Mouse (Mus musculus) E14TG2a.4 (cell line): Measurements from ENCODE around the gene Abhd13.

Source experiments
- H3K27me3 ChIP-seq: 2 replicates; pipeline ENCODE4 v1.6.1; 2014; ENCODE audit warnings: low read length, control low read depth; ENCODE audit not compliant: insufficient read depth
- H3K36me3 ChIP-seq: 2 replicates; pipeline ENCODE4 v1.6.1; 2014; ENCODE audit warnings: low read length, control low read depth; ENCODE audit not compliant: insufficient read depth
- H3K4me1 ChIP-seq: replicated peaks from 2 replicates; pipeline ENCODE4 v1.6.1; 2014; ENCODE audit warnings: low read depth, low read length, control low read depth
- H3K4me3 ChIP-seq: replicated peaks from 2 replicates; pipeline ENCODE4 v1.5.1; 2014; ENCODE audit warnings: mild to moderate bottlenecking, low read length
- H3K9me3 ChIP-seq: 2 replicates; pipeline ENCODE4 v1.6.1; 2014; ENCODE audit warnings: low read length, control low read depth
- CTCF ChIP-seq: conservative IDR thresholded peaks from 2 replicates; pipeline ENCODE4 v1.5.1; 2014; ENCODE audit warnings: low read length
- NANOG ChIP-seq: IDR thresholded peaks from 2 replicates; pipeline ENCODE4 v1.6.1; 2014; ENCODE audit warnings: borderline replicate concordance, low read length, mixed read lengths
- POU5F1 ChIP-seq: IDR thresholded peaks from 2 replicates; pipeline ENCODE4 v1.6.1; 2014; ENCODE audit warnings: low read length, borderline replicate concordance

Abhd13 gene

DNA sequence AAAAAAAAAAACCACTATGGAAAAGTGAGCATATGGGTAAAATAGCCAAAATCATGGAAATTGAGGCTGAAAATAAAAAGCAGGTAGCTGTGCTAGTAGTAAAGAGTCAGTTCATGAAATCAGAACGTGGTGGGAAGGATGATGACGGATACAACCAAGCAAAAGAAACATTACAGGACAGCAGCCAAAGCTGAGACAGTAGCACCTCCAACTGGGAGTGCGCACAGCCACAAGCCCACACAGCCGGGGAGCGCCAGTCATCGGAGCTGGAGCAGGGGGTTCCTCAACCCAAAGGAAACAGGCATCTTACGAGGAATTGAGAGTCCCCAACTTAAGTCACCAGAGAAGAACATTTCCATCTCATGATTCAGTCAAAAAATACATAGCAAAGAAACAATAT is 26.6 kb downstream of the Abhd13 start:
- H3K36me3 ChIP-seq, result no peaks in the 10 kb centered on the region
- H3K9me3 ChIP-seq, result no peaks in the 10 kb centered on the region

DNA sequence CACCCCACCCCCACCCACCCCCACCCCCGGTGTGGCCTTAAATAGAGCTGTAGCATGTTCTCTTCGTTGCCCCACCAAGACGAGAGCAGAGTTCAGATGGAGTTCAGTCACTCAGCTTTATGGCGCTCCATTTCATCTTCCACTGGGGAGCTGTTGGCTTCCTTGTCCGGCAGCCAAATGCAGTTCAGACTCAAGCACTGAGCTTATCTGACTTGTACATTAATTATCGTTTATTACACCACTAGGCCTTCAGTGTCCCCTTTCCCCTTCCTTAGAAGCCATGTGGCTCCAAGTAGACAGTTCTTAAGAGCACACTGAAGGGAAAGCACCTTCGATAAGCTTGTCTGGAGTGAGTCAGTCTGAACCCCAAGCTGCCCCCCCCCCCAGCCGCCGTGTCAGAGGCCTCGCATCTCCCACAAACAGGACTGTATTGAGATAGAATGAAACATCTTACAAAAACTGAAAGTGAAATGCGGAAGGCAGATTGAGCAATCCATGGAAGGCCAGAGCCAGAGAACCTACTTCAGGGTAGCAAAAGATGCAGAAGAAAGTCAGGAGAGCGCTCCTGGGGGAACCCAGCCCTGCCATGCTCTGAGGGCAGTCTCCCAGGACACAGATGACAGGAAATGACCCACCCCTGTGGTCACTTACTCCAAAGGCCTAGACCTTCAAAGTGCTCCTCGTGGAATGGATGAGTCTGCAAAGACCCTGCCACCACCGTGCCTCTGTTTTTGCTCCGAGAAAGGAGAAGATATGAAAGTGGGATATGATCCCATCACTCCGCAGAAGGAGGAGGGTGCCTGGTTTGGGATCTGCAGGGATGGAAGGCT is 28.9 kb downstream of the Abhd13 start, which contains the start of gene Tnfsf13b:
Gene Tnfsf13b, plus strand, starts transcription at position 312 of the 830 bp plus-strand sequence.
- Histone ChIP-seq H3K9me3 (no peaks in the 10 kb centered on the region), H3K27me3 (peaks cover 15% of the 10 kb centered on the region), H3K36me3 (no peaks in the 10 kb centered on the region), H3K4me3 (peak within 1 kb of the TSS; percentile 79), H3K4me1 (peaks cover 11% of the 10 kb centered on the region; the same call in 1 of the 2 replicates)
- no peak for TF ChIP-seq NANOG
- TF ChIP-seq CTCF, result no peak
- TF ChIP-seq POU5F1, result no peak

More for the DNA sequence above, 26.6 kb downstream of the Abhd13 start:
- TF ChIP-seq NANOG (no peak), POU5F1 (no peak), CTCF (no peak)
- Histone ChIP-seq H3K27me3 (peaks cover 15% of the 10 kb centered on the region), H3K4me3 (no peak overlapping the region), H3K4me1 (peaks cover 11% of the 10 kb centered on the region; the same call in 1 of the 2 replicates)

DNA sequence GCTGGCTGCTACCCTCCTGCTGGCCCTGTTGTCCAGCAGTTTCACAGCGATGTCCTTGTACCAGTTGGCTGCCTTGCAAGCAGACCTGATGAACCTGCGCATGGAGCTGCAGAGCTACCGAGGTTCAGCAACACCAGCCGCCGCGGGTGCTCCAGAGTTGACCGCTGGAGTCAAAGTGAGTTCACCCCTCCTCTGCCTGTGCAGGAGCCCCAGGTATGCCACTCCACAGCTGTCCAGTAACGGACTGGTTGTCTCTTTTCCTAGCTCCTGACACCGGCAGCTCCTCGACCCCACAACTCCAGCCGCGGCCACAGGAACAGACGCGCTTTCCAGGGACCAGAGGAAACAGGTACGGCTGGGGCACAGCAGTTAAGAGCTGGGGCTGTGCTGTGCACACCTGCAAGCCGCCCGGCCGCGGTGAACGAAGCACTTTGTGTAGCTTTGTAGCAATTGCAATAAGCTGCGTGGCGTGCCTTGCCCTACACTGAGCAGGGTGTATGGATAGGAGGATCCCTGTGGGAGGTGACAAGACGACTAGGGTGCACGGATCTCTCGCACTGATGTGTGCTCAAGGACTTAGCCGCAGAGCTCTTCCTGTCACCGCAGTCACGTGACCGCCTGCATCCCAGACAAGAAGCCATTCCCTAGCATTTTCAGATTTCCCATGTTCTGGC is 29.6 kb downstream of the Abhd13 start:
- peak overlapping the region; percentile 79 for H3K4me3 ChIP-seq
- TF ChIP-seq POU5F1, result no peak
- TF ChIP-seq CTCF, result no peak
- no peak for TF ChIP-seq NANOG
- H3K36me3 ChIP-seq, result no peaks in the 10 kb centered on the region

DNA sequence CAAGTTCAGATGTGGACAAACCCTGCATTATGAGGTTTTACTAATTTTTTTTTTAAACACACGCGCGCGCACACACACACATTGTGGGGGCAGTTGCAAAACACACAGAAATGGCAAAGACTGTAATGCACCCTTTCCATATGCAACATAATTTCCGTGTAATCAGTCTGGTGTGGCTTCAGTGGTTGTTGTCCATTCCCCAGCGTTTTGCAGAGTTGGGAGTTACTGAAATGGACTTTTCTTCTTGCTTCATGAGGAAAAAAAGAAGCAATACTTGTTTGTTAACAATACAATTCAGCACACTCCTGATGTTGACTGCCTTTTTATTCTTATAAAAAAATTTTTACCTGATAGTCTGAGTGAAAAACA is 30.1 kb downstream of the Abhd13 start:
- no peaks in the 10 kb centered on the region for H3K9me3 ChIP-seq
- peaks cover 11% of the 10 kb centered on the region; the same call in 1 of the 2 replicates for H3K4me1 ChIP-seq
- peaks cover 15% of the 10 kb centered on the region for H3K27me3 ChIP-seq
- no peaks in the 10 kb centered on the region for H3K36me3 ChIP-seq
- TF ChIP-seq NANOG, result no peak
- TF ChIP-seq CTCF, result no peak
- TF ChIP-seq POU5F1, result no peak
- H3K4me3 ChIP-seq, result peak overlapping the region; percentile 79

More for the DNA sequence above, 29.6 kb downstream of the Abhd13 start:
- peaks cover 15% of the 10 kb centered on the region for H3K27me3 ChIP-seq
- no peaks in the 10 kb centered on the region for H3K9me3 ChIP-seq
- peaks cover 11% of the 10 kb centered on the region; the same call in 1 of the 2 replicates for H3K4me1 ChIP-seq

DNA sequence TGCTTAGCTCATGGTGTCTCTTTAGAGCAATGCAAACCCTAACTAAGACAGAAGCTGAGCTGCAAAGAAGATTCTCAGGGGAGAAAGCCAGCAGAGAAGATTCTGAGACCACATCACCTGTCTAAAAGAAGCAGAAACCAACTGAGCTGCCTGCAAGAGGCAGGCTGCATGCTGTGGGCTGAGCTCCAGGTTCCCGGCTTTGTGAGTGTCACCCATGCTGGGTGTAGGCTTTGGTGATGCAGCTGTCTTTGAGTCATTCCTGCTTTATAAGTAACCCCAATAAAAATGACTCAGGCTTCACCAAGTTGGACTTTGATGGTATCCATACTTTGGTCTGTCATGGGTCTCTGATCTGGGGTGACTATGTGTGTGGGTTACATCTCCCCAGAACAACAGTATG is 38.7 kb downstream of the Abhd13 start:
- no peaks in the 10 kb centered on the region for H3K4me1 ChIP-seq
- H3K4me3 ChIP-seq, result no peak overlapping the region
- no peaks in the 10 kb centered on the region for H3K9me3 ChIP-seq
- H3K36me3 ChIP-seq, result no peaks in the 10 kb centered on the region
- TF ChIP-seq NANOG (no peak), POU5F1 (no peak), CTCF (no peak)
- no peaks in the 10 kb centered on the region for H3K27me3 ChIP-seq

DNA sequence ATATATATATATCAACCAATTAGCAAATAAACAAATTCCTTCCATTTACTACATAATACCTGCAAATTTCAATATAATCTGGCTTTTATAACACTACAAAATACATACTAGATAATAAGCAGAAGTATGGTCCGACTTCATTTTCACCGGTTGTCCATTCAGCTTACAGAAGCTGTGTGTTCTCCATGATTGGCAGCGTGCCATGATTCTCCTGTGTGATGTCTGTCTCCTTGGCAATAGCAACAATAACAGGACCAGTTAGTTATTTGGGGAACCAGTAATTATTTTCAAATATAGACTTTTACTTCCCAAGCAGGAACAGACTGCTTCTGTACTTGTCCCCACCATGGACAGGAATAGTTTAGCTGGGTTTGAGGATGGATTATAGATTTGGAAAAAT is 39.7 kb downstream of the Abhd13 start:
- Histone ChIP-seq H3K27me3 (no peaks in the 10 kb centered on the region), H3K36me3 (no peaks in the 10 kb centered on the region), H3K4me3 (no peak overlapping the region), H3K9me3 (no peaks in the 10 kb centered on the region), H3K4me1 (no peaks in the 10 kb centered on the region)
- TF ChIP-seq POU5F1 (no peak), CTCF (no peak), NANOG (no peak)

DNA sequence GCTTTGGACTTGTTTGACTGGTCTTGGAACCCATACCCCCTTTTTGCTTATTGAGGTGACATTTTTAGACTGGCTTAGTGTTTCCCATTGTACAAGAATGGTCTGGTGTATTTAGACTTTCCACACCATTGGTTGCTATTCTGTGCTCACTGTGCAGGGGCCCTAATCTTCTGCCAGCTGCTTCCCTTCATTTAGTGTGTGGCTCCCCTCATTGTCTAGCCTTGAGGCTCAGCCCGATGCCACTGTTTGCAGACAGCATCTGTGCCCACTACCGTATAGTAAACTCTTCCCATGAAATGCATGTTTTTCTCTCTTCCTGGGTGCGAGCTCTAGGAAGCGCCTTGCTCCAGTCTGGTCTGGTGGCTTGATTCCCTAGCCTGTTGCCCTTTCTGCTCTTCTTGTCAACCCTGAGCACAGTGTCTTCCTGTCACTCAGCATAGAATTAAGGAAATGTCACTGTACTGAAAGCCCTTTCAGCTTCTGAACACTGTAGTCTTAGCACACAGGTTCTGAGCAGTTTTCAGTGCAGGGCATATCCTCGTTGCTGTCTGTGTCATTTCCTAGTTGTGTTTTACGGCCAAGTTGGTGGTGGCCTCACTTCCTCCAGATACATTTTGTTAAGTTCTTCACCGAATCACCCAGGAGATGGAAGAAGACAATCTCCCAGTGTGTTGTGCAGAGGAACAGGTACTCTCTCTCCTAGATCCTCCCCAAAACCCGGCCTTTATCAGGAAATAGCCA is 53.0 kb downstream of the Abhd13 start:
- Histone ChIP-seq H3K9me3 (no peaks in the 10 kb centered on the region), H3K4me3 (no peak overlapping the region), H3K4me1 (no peaks in the 10 kb centered on the region), H3K27me3 (peaks cover 5% of the 10 kb centered on the region; the same call in 1 of the 2 replicates), H3K36me3 (no peaks in the 10 kb centered on the region)
- TF ChIP-seq POU5F1, result no peak
- no peak for TF ChIP-seq NANOG
- no peak for TF ChIP-seq CTCF

DNA sequence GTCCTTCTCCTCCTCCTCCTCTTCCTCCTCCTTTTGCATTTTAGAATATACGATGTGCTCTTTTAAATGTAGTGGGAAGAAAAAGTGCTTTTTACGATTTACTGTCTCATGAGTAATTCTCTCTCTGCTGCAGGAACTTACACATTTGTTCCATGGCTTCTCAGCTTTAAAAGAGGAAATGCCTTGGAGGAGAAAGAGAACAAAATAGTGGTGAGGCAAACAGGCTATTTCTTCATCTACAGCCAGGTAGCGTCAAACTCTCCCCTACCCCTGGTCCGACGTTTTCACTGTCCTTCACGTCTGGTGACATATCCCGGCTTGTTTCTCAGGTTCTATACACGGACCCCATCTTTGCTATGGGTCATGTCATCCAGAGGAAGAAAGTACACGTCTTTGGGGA is 53.7 kb downstream of the Abhd13 start:
- Histone ChIP-seq H3K27me3 (peaks cover 5% of the 10 kb centered on the region; the same call in 1 of the 2 replicates), H3K4me3 (no peak overlapping the region), H3K4me1 (no peaks in the 10 kb centered on the region), H3K9me3 (no peaks in the 10 kb centered on the region), H3K36me3 (no peaks in the 10 kb centered on the region)
- TF ChIP-seq NANOG, result no peak
- no peak for TF ChIP-seq CTCF
- TF ChIP-seq POU5F1, result no peak
